Mouse (Mus musculus): ENCODE results near the gene Actg2.

DNA sequence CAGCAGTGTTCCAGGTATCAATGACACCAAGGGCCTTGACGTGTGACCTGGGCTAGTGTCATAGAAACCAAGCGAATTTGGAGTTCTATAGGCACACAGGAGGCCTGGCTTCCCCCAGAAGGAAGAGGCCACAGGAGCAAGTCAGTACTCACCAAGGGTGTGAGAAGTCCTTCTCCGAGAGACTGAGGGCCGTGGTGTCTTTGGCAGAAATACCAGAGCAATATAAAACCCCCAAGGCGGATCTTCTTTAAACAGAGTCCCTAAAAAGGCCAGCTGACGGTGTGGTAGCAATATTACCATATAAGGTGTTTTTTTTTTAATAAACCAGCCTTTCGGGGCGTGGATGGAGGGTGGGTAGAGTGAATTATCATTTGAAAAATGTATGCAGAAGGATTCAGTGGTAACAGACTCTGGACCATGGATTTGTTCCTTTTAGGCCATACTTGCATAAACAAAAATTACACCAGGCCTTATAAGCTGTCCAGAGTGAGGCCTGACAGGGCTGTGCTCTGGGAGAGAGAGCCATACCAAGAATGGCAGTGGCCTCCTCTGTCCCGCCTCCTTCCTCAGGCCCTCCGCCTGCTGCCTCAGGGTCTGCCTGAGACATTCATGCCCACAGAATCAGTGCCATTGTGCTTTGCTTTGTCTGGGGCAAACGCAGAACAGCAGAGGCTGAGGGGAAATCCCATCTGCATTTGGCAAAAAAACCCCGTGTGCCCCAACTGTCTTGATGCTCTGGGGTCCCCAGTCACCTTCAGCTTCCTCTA lies at the start of gene Actg2:
- no peak for TF ChIP-seq POLR2A (IDR thresholded peaks at IDR 0.05; ENCODE audit: insufficient read length, low read depth)
- no peak for TF ChIP-seq TCF12 (IDR thresholded peaks at IDR 0.05; ENCODE audit: insufficient read depth, poor library complexity, severe bottlenecking)
- TF ChIP-seq POLR2AphosphoS2 (IDR thresholded peaks at IDR 0.05; ENCODE audit: insufficient read length, low read depth): no peak
- TF ChIP-seq USF1 (IDR thresholded peaks at IDR 0.05; ENCODE audit: low read depth): no peak
- TF ChIP-seq CEBPB (IDR thresholded peaks at IDR 0.05; ENCODE audit: insufficient read depth, poor library complexity, severe bottlenecking): no peak
- no peak for TF ChIP-seq E2F4 (IDR thresholded peaks at IDR 0.05; ENCODE audit: insufficient read depth)
- no peak for TF ChIP-seq MYOG (IDR thresholded peaks at IDR 0.05; ENCODE audit: control insufficient read depth in 1 of 3, insufficient read depth in 1 of 3, insufficient read length in 2 of 3, low read depth in 2 of 3)
